21 mouse cellular contexts compared by ENCODE assay signal in genomic region chr15:62578788-62579187, GRCm38 (mm10).
DNase-seq lines count a peak whose midpoint lies in the region; ATAC-seq lines count a peak whose summit lies in the region.
"Had no signal": no experiment of that assay in that cellular context is flagged by ENCODE, and none has a peak within 500 bp of the region (broad histone marks: within the 10 kb centered on the region; RNA-seq: fewer than 3 reads in every experiment).

No protein-coding gene starts in this region.

- no peaks in the 10 kb centered on the region for H3K4me1 ChIP-seq in forebrain, embryonic 11.5 days (replicated peaks; ENCODE audit: control insufficient read depth, insufficient read depth, low read length)
- no peaks in the 10 kb centered on the region for H3K4me1 ChIP-seq in forebrain, embryonic 10.5 days
- no peaks in the 10 kb centered on the region for H3K4me1 ChIP-seq in forebrain, embryonic 14.5 days (ENCODE audit: control insufficient read depth, insufficient read depth, low read length)
- H3K4me1 ChIP-seq in midbrain, embryonic 14.5 days (ENCODE audit: control insufficient read depth, insufficient read depth, low read length): no peaks in the 10 kb centered on the region
- H3K4me1 ChIP-seq: embryonic facial prominence, embryonic 12.5 days; heart, embryonic 15.5 days; limb, embryonic 12.5 days; megakaryocyte, embryonic 14.5 days; stomach, embryonic 15.5 days had no signal

- peak; percentile 78 for ATAC-seq in forebrain, embryonic 11.5 days (replicated peaks; ENCODE audit: low FRiP score)
- ATAC-seq in forebrain, embryonic 14.5 days: peak; percentile 74; the same call in 1 of the 2 replicates
- ATAC-seq in midbrain, embryonic 14.5 days (ENCODE audit: low FRiP score, low TSS enrichment): peak; percentile 40; the same call in 1 of the 2 replicates
- ATAC-seq: activated CD4-positive, CD25-positive, alpha-beta regulatory T cell, adult 4 months; inflammation-experienced regulatory T-cells, adult 6 months had no signal

- H3K27me3 ChIP-seq in forebrain, embryonic 11.5 days (ENCODE audit: control insufficient read depth, insufficient read depth, low read length): no peaks in the 10 kb centered on the region
- H3K27me3 ChIP-seq in forebrain, embryonic 10.5 days (ENCODE audit: poor library complexity, severe bottlenecking): no peaks in the 10 kb centered on the region
- H3K27me3 ChIP-seq in forebrain, embryonic 14.5 days (replicated peaks; ENCODE audit: control insufficient read depth, insufficient read depth, low read length): no peaks in the 10 kb centered on the region
- no peaks in the 10 kb centered on the region for H3K27me3 ChIP-seq in midbrain, embryonic 14.5 days (ENCODE audit: control insufficient read depth, insufficient read depth, low read length)
- H3K27me3 ChIP-seq: embryonic facial prominence, embryonic 12.5 days; heart, embryonic 15.5 days; limb, embryonic 12.5 days; megakaryocyte, embryonic 14.5 days; stomach, embryonic 15.5 days had no signal

- no peaks in the 10 kb centered on the region for H3K9me3 ChIP-seq in forebrain, embryonic 11.5 days (ENCODE audit: control insufficient read depth, low read length)
- no peaks in the 10 kb centered on the region for H3K9me3 ChIP-seq in forebrain, embryonic 10.5 days
- H3K9me3 ChIP-seq in forebrain, embryonic 14.5 days (replicated peaks; ENCODE audit: control insufficient read depth, low read length): no peaks in the 10 kb centered on the region
- H3K9me3 ChIP-seq in midbrain, embryonic 14.5 days (ENCODE audit: control insufficient read depth, low read length): no peaks in the 10 kb centered on the region
- H3K9me3 ChIP-seq: embryonic facial prominence, embryonic 12.5 days; heart, embryonic 15.5 days; limb, embryonic 12.5 days; megakaryocyte, embryonic 14.5 days; stomach, embryonic 15.5 days had no signal

- no peaks in the 10 kb centered on the region for H3K36me3 ChIP-seq in forebrain, embryonic 11.5 days (ENCODE audit: control insufficient read depth, insufficient read depth, low read length)
- H3K36me3 ChIP-seq in forebrain, embryonic 10.5 days (replicated peaks): no peaks in the 10 kb centered on the region
- no peaks in the 10 kb centered on the region for H3K36me3 ChIP-seq in forebrain, embryonic 14.5 days (ENCODE audit: control insufficient read depth, insufficient read depth, low read length)
- no peaks in the 10 kb centered on the region for H3K36me3 ChIP-seq in midbrain, embryonic 14.5 days (ENCODE audit: control insufficient read depth, insufficient read depth, low read length)
- H3K36me3 ChIP-seq: embryonic facial prominence, embryonic 12.5 days; heart, embryonic 15.5 days; limb, embryonic 12.5 days; stomach, embryonic 15.5 days had no signal

- WGBS in forebrain, embryonic 11.5 days: 56% methylated on average over 3 of the region's 3 CpGs
- WGBS in forebrain, embryonic 10.5 days: 72% methylated on average over 3 of the region's 3 CpGs
- 44% methylated on average over 3 of the region's 3 CpGs for WGBS in forebrain, embryonic 14.5 days
- 9% methylated on average over 3 of the region's 3 CpGs for WGBS in midbrain, embryonic 14.5 days

- H3K4me3 ChIP-seq in forebrain, embryonic 11.5 days (ENCODE audit: low read depth, low read length): no peak overlapping the region
- H3K4me3 ChIP-seq in forebrain, embryonic 10.5 days: no peak overlapping the region
- no peak overlapping the region for H3K4me3 ChIP-seq in forebrain, embryonic 14.5 days (ENCODE audit: low read depth, low read length)
- no peak overlapping the region for H3K4me3 ChIP-seq in midbrain, embryonic 14.5 days (replicated peaks; ENCODE audit: low read depth, low read length)
- H3K4me3 ChIP-seq: embryonic facial prominence, embryonic 12.5 days; heart, embryonic 15.5 days; limb, embryonic 12.5 days; megakaryocyte, embryonic 14.5 days; stomach, embryonic 15.5 days had no signal

- H3K27ac ChIP-seq in forebrain, embryonic 11.5 days (ENCODE audit: low read depth, low read length): no peak overlapping the region
- no peak overlapping the region for H3K27ac ChIP-seq in forebrain, embryonic 10.5 days
- no peak overlapping the region for H3K27ac ChIP-seq in forebrain, embryonic 14.5 days (ENCODE audit: low read depth, low read length)
- no peak overlapping the region for H3K27ac ChIP-seq in midbrain, embryonic 14.5 days (replicated peaks; ENCODE audit: low read depth, low read length)
- H3K27ac ChIP-seq: embryonic facial prominence, embryonic 12.5 days; heart, embryonic 15.5 days; limb, embryonic 12.5 days; liver, embryonic 14.5 days; stomach, embryonic 15.5 days had no signal

- H3K4me2 ChIP-seq in forebrain, embryonic 11.5 days (ENCODE audit: low read depth, low read length, severe bottlenecking): no peak overlapping the region
- no peak overlapping the region for H3K4me2 ChIP-seq in forebrain, embryonic 14.5 days (ENCODE audit: low read length)
- no peak overlapping the region for H3K4me2 ChIP-seq in midbrain, embryonic 14.5 days (ENCODE audit: low read length)
- H3K4me2 ChIP-seq: embryonic facial prominence, embryonic 12.5 days; heart, embryonic 15.5 days; limb, embryonic 12.5 days; stomach, embryonic 15.5 days had no signal

- no peak overlapping the region for H3K9ac ChIP-seq in forebrain, embryonic 11.5 days (ENCODE audit: low read length)
- H3K9ac ChIP-seq in forebrain, embryonic 14.5 days (ENCODE audit: low read length): no peak overlapping the region
- no peak overlapping the region for H3K9ac ChIP-seq in midbrain, embryonic 14.5 days (replicated peaks; ENCODE audit: low read length)
- H3K9ac ChIP-seq: embryonic facial prominence, embryonic 12.5 days; heart, embryonic 15.5 days; limb, embryonic 12.5 days; liver, embryonic 14.5 days; stomach, embryonic 15.5 days had no signal

- no peak for DNase-seq in forebrain, embryonic 11.5 days (ENCODE audit: low spot score)
- no peak for DNase-seq in forebrain, embryonic 10.5 days (ENCODE audit: extremely low spot score, low spot score)
- DNase-seq in kidney, postnatal 14 days: peak; percentile 12
- no peak for DNase-seq in kidney, adult 18-20 months
- DNase-seq in forebrain, embryonic 14.5 days (ENCODE audit: low spot score): peak; percentile 42
- peak; percentile 59 for DNase-seq in midbrain, embryonic 14.5 days
- no peak for DNase-seq in thymus, postnatal 0 days (ENCODE audit: low spot score)
- no peak for DNase-seq in urinary bladder, postnatal 10 days (ENCODE audit: low spot score)
- DNase-seq: adrenal gland, postnatal 25 days; cerebellum, postnatal 10 days; heart, adult 18-20 months; lung, postnatal 10 days; thymus, postnatal 14 days had no signal

Comparison
In these comparisons a context has a peak if more than half of its experiments do, and no peak if none do; other contexts are left out.
1. DNase-seq: peak in kidney, postnatal 14 days (single experiment), forebrain, embryonic 14.5 days (single experiment) and midbrain, embryonic 14.5 days (single experiment); none in forebrain, embryonic 11.5 days (single experiment), forebrain, embryonic 10.5 days (single experiment), kidney, adult 18-20 months (single experiment), thymus, postnatal 0 days (single experiment) and urinary bladder, postnatal 10 days (single experiment).
2. Peak in every context shown above with its lines, with median percentiles within 50 percentile points of each other: ATAC-seq.